Mouse (Mus musculus): ENCODE data around the gene Tnni1.

GRCm38 (mm10) chr1:135792143-135792939, 13.1 kb downstream of the Tnni1 start:
- TF ChIP-seq CTCF (IDR thresholded peaks at IDR 0.05; ENCODE audit: low read depth, low read length), result no peak
- TF ChIP-seq POLR2A (IDR thresholded peaks at IDR 0.05; ENCODE audit: extremely low read depth, insufficient read depth, low read length), result no peak
